Mouse (Mus musculus) bone marrow macrophage, adult 2 months (primary cell): Measurements from ENCODE around the gene Gm10645.

ENCODE experiments used
- CTCF ChIP-seq: IDR thresholded peaks from 2 replicates; pipeline ENCODE4 v1.5.1; 2012; ENCODE audit warnings: low read depth, mild to moderate bottlenecking, low read length, moderate library complexity
- POLR2A ChIP-seq: IDR thresholded peaks from 2 replicates; pipeline ENCODE4 v1.6.1; 2012; ENCODE audit warnings: mild to moderate bottlenecking, low read depth, low read length, borderline replicate concordance

DNA sequence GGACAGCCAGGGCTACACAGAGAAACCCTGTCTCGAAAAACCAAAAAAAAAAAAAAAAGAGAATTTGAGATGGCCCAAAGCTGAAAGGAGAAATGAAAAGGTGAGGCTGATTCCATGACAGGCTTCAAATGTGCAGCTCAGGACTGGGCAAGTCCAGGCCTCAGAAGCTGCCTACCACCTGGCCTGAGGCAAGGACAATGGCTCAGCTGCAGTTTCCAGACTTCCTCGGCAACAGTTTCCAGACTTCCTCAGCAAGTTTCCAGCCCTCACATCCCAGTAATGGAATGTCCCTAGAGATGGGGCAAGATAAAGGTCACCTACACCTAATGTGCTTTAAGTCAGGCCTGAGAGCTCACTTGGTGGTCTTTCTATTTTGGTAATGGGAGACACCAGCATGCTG lies 13.9 kb downstream of the Gm10645 start:
- TF ChIP-seq CTCF: no peak
- no peak for TF ChIP-seq POLR2A
